Mouse (Mus musculus): ENCODE measurements around the gene Myom3.

GRCm38 (mm10) chr4:135854630-135855029, 95.1 kb downstream of the Myom3 start:
- TF ChIP-seq EP300 (optimal IDR thresholded peaks at IDR 0.05) (no peak), CTCF (IDR thresholded peaks at IDR 0.05; ENCODE audit: low read depth) (no peak)

Data from stomach, postnatal 0 days (tissue).